Mouse (Mus musculus): ENCODE results near the gene Upf1.

GRCm38 (mm10) chr8:70343076-70343475 is 10.0 kb downstream of the Upf1 start:
- TF ChIP-seq CTCF (IDR thresholded peaks at IDR 0.05; ENCODE audit: control insufficient read depth, insufficient read depth, insufficient replicate concordance, low read depth, low read length): no peak
- TF ChIP-seq POLR2A (IDR thresholded peaks at IDR 0.05; ENCODE audit: control insufficient read depth, low read depth, low read length): no peak

All from testis, adult 2 months (tissue).